Mouse (Mus musculus) forebrain, embryonic 13.5 days (tissue): ENCODE results near the gene Psmd8. TPM values are rescaled to one million over a fixed set of nuclear protein-coding genes. Genes with fewer than 3 reads are reported as not detected.

Experiments used
- ATAC-seq: fragments of 200-750 bp; cut with Nextera tagmentation; 2 replicates; pipeline ENCODE4 v1.8.0; 2017
- H3K27ac ChIP-seq: fragments of 300-500 bp; sonication (generic); 2 replicates; pipeline ENCODE4 v1.5.1; 2015; ENCODE audit warnings: inconsistent platforms, mild to moderate bottlenecking, moderate library complexity
- H3K27me3 ChIP-seq: fragments of 300-500 bp; sonication (generic); 2 replicates; pipeline ENCODE4 v1.6.1; 2015; ENCODE audit warnings: mild to moderate bottlenecking, inconsistent platforms
- H3K36me3 ChIP-seq: fragments of 300-500 bp; sonication (generic); 2 replicates; pipeline ENCODE4 v1.6.1; 2015; ENCODE audit warnings: mild to moderate bottlenecking, inconsistent platforms; ENCODE audit not compliant: poor library complexity, severe bottlenecking
- H3K4me1 ChIP-seq: fragments of 300-500 bp; sonication (generic); 2 replicates; pipeline ENCODE4 v1.6.1; 2015; ENCODE audit warnings: inconsistent platforms
- H3K4me2 ChIP-seq: fragments of 300-500 bp; sonication (generic); 2 replicates; pipeline ENCODE4 v1.6.1; 2015; ENCODE audit warnings: inconsistent platforms, mild to moderate bottlenecking, moderate library complexity
- H3K4me3 ChIP-seq: fragments of 300-500 bp; sonication (generic); 2 replicates; pipeline ENCODE4 v1.5.1; 2015; ENCODE audit warnings: mild to moderate bottlenecking, inconsistent platforms
- H3K9ac ChIP-seq: fragments of 300-500 bp; sonication (generic); 2 replicates; pipeline ENCODE4 v1.6.1; 2015; ENCODE audit warnings: mild to moderate bottlenecking, inconsistent platforms
- H3K9me3 ChIP-seq: fragments of 300-500 bp; sonication (generic); replicated peaks from 2 replicates; pipeline ENCODE4 v1.6.1; 2016; ENCODE audit warnings: inconsistent platforms
- WGBS: fragments of 180-500 bp; shearing (Covaris S2); methylation state at CpG from one replicate; pipeline ENCODE4 v1.1.7; 2015; 5-methylcytosine and 5-hydroxymethylcytosine counted together
- polyA plus RNA-seq: library from polyadenylated mRNA; unstranded; fragments of >200 nt; fragmentation: Nextera tagmentation; extraction: Ambion mirVana; gene quantifications from 2 replicates; pipeline ENCODE4 v1.2.1, GENCODE M21; 2015

Psmd8 gene
- polyA plus RNA-seq, 1 experiment from 2014 or later = 296 TPM

- peak; percentile 39 for ATAC-seq
- peak overlapping the region; percentile 81 for H3K27ac ChIP-seq
- peaks cover 19% of the 10 kb centered on the region for H3K36me3 ChIP-seq
- peak overlapping the region; percentile 81 for H3K4me2 ChIP-seq
- under 1% methylated on average over 14 of the region's 14 CpGs for WGBS
- H3K4me3 ChIP-seq = peak overlapping the region; percentile 64
- H3K27me3 ChIP-seq = peaks cover 47% of the 10 kb centered on the region
- H3K9me3 ChIP-seq = no peaks in the 10 kb centered on the region
- H3K9ac ChIP-seq = peak overlapping the region; percentile 75
- H3K4me1 ChIP-seq = peaks cover 49% of the 10 kb centered on the region
Observed at GRCm38 (mm10) chr7:29168791-29169230, 11.7 kb downstream of the Psmd8 start.

- H3K9ac ChIP-seq = peak overlapping the region; percentile 75
- ATAC-seq = no peak
- peaks cover 49% of the 10 kb centered on the region for H3K4me1 ChIP-seq
- peak overlapping the region; percentile 81; the same call in 1 of the 2 replicates for H3K27ac ChIP-seq
- peaks cover 14% of the 10 kb centered on the region for H3K36me3 ChIP-seq
- H3K9me3 ChIP-seq = no peaks in the 10 kb centered on the region
- H3K4me3 ChIP-seq = peak overlapping the region; percentile 64
- 2% methylated on average over 10 of the region's 10 CpGs for WGBS
- H3K27me3 ChIP-seq = peaks cover 41% of the 10 kb centered on the region
- peak overlapping the region; percentile 81 for H3K4me2 ChIP-seq
Observed at GRCm38 (mm10) chr7:29168121-29168695, 12.3 kb downstream of the Psmd8 start.

- H3K9me3 ChIP-seq = no peaks in the 10 kb centered on the region
- H3K4me3 ChIP-seq = peak overlapping the region; percentile 64
- H3K27me3 ChIP-seq = peaks cover 35% of the 10 kb centered on the region
- peak overlapping the region; percentile 43 for H3K9ac ChIP-seq
- no peak overlapping the region for H3K27ac ChIP-seq
- peaks cover 46% of the 10 kb centered on the region for H3K4me1 ChIP-seq
- H3K4me2 ChIP-seq = peak overlapping the region; percentile 81
- H3K36me3 ChIP-seq = peaks cover 9% of the 10 kb centered on the region
- ATAC-seq = no peak
- 13% methylated on average over 19 of the region's 19 CpGs for WGBS
Observed at GRCm38 (mm10) chr7:29167656-29168055, 12.8 kb downstream of the Psmd8 start.

GRCm38 (mm10) chr7:29162750-29163525, 17.6 kb downstream of the Psmd8 start:
- Histone ChIP-seq H3K36me3 (peaks cover 22% of the 10 kb centered on the region), H3K9me3 (no peaks in the 10 kb centered on the region), H3K4me1 (peaks cover 7% of the 10 kb centered on the region), H3K9ac (no peak overlapping the region), H3K4me3 (no peak overlapping the region), H3K27me3 (peaks cover 30% of the 10 kb centered on the region), H3K27ac (no peak overlapping the region), H3K4me2 (no peak overlapping the region)
- whole genome bisulfite sequencing = 22% methylated on average over 9 of the region's 9 CpGs
- ATAC-seq = no peak

- no peaks in the 10 kb centered on the region for H3K9me3 ChIP-seq
- peaks cover 25% of the 10 kb centered on the region for H3K27me3 ChIP-seq
- H3K4me3 ChIP-seq = no peak overlapping the region
- H3K27ac ChIP-seq = no peak overlapping the region
- ATAC-seq = no peak
- H3K36me3 ChIP-seq = peaks cover 22% of the 10 kb centered on the region
- no peak overlapping the region for H3K4me2 ChIP-seq
- H3K9ac ChIP-seq = no peak overlapping the region
- H3K4me1 ChIP-seq = 0 out of 2 replicates have a peak, but pooled peaks cover under 1% of the 10 kb centered on the region
- 85% methylated on average over 5 of the region's 5 CpGs for WGBS
Observed at GRCm38 (mm10) chr7:29162294-29162693, 18.2 kb downstream of the Psmd8 start.

- 0% methylated on average over 5 of the region's 5 CpGs for WGBS
- Histone ChIP-seq H3K4me3 (no peak overlapping the region), H3K9me3 (no peaks in the 10 kb centered on the region)
Observed at GRCm38 (mm10) chr7:29158264-29158663, 22.2 kb downstream of the Psmd8 start.

GRCm38 (mm10) chr7:29155838-29156782, 24.4 kb downstream of the Psmd8 start, which contains the start of gene Fam98c:
TSS of gene Fam98c (minus strand) at chr7:29156234.
- H3K27ac ChIP-seq = peak within 1 kb of the TSS; percentile 90
- peaks cover 3% of the 10 kb centered on the region; the same call in 1 of the 2 replicates for H3K36me3 ChIP-seq
- 4% methylated on average over 58 of the region's 68 CpGs for WGBS
- peak within 1 kb of the TSS; percentile 98 for H3K4me2 ChIP-seq
- H3K4me1 ChIP-seq = peaks cover 10% of the 10 kb centered on the region
- H3K27me3 ChIP-seq = peaks cover 25% of the 10 kb centered on the region
- ATAC-seq = peak; percentile 77
- H3K9me3 ChIP-seq = no peaks in the 10 kb centered on the region
- H3K4me3 ChIP-seq = peak within 1 kb of the TSS; percentile 75
- H3K9ac ChIP-seq = peak within 1 kb of the TSS; percentile 80

More at GRCm38 (mm10) chr7:29158264-29158663, 22.2 kb downstream of the Psmd8 start:
- Histone ChIP-seq H3K27me3 (peaks cover 25% of the 10 kb centered on the region), H3K9ac (no peak overlapping the region), H3K4me1 (peaks cover 10% of the 10 kb centered on the region), H3K36me3 (peaks cover 18% of the 10 kb centered on the region), H3K27ac (no peak overlapping the region), H3K4me2 (no peak overlapping the region)
- no peak for ATAC-seq

- H3K4me1 ChIP-seq = peaks cover 10% of the 10 kb centered on the region
- H3K27ac ChIP-seq = peak overlapping the region; percentile 90
- peak overlapping the region; percentile 98 for H3K4me2 ChIP-seq
- WGBS = 8% methylated on average over 37 of the region's 37 CpGs
- ATAC-seq = peak; percentile 93
- H3K9me3 ChIP-seq = no peaks in the 10 kb centered on the region
- H3K4me3 ChIP-seq = peak overlapping the region; percentile 75
- no peaks in the 10 kb centered on the region for H3K36me3 ChIP-seq
- H3K9ac ChIP-seq = peak overlapping the region; percentile 80
- H3K27me3 ChIP-seq = peaks cover 25% of the 10 kb centered on the region
Observed at GRCm38 (mm10) chr7:29155196-29155837, 25.2 kb downstream of the Psmd8 start.

GRCm38 (mm10) chr7:29154018-29154720, 26.3 kb downstream of the Psmd8 start:
- no peak overlapping the region for H3K9ac ChIP-seq
- peaks cover 10% of the 10 kb centered on the region for H3K4me1 ChIP-seq
- H3K4me3 ChIP-seq = no peak overlapping the region
- 98% methylated on average over 14 of the region's 14 CpGs for WGBS
- ATAC-seq = no peak
- H3K9me3 ChIP-seq = no peaks in the 10 kb centered on the region
- H3K36me3 ChIP-seq = no peaks in the 10 kb centered on the region
- no peak overlapping the region for H3K4me2 ChIP-seq
- no peak overlapping the region for H3K27ac ChIP-seq
- H3K27me3 ChIP-seq = peaks cover 17% of the 10 kb centered on the region

- Histone ChIP-seq H3K27me3 (0 out of 2 replicates have a peak, but pooled peaks cover 2% of the 10 kb centered on the region), H3K27ac (no peak overlapping the region), H3K36me3 (no peaks in the 10 kb centered on the region), H3K9ac (no peak overlapping the region), H3K4me3 (no peak overlapping the region), H3K4me1 (peaks cover 9% of the 10 kb centered on the region), H3K9me3 (no peaks in the 10 kb centered on the region), H3K4me2 (no peak overlapping the region)
- no peak for ATAC-seq
- 72% methylated on average over 10 of the region's 10 CpGs for whole genome bisulfite sequencing
Observed at GRCm38 (mm10) chr7:29151486-29151885, 29.0 kb downstream of the Psmd8 start.

GRCm38 (mm10) chr7:29148771-29149170, 31.7 kb downstream of the Psmd8 start:
- Histone ChIP-seq H3K4me1 (no peaks in the 10 kb centered on the region), H3K36me3 (no peaks in the 10 kb centered on the region), H3K4me2 (no peak overlapping the region), H3K9me3 (no peaks in the 10 kb centered on the region), H3K27ac (no peak overlapping the region), H3K9ac (no peak overlapping the region), H3K4me3 (no peak overlapping the region), H3K27me3 (no peaks in the 10 kb centered on the region)
- no peak for ATAC-seq
- 90% methylated on average over 15 of the region's 15 CpGs for WGBS
